8 mouse cellular contexts compared by ENCODE assay signal in genomic region chr11:88114871-88115301, GRCm38 (mm10). TPM values are rescaled to one million over a fixed set of nuclear protein-coding genes. Genes with fewer than 3 reads are reported as not detected.
A peak's percentile ranks its signal among the peaks of the same experiment; 100 is the strongest.
DNase-seq lines count a peak whose midpoint lies in the region; ATAC-seq lines count a peak whose summit lies in the region.

No protein-coding gene starts in this region.

- no peak overlapping the region for H3K4me3 ChIP-seq in forebrain, embryonic 10.5 days
- H3K4me3 ChIP-seq in midbrain, embryonic 13.5 days (replicated peaks), result no peak overlapping the region

- H3K4me1 ChIP-seq in forebrain, embryonic 10.5 days, result peaks cover 96% of the 10 kb centered on the region
- H3K4me1 ChIP-seq in midbrain, embryonic 13.5 days (replicated peaks), result peaks cover 72% of the 10 kb centered on the region

- no peak for ATAC-seq in midbrain, embryonic 13.5 days

- H3K9ac ChIP-seq in midbrain, embryonic 13.5 days (replicated peaks), result peak overlapping the region; percentile 25; the same call in 1 of the 2 replicates

- WGBS in forebrain, embryonic 10.5 days, result 71% methylated on average over 8 of the region's 8 CpGs
- 39% methylated on average over 8 of the region's 8 CpGs for WGBS in midbrain, embryonic 13.5 days

- H3K4me2 ChIP-seq in midbrain, embryonic 13.5 days (replicated peaks), result no peak overlapping the region

- intact Hi-C loops in heart, postnatal 14 days (cut with DNase I), result loop anchor here (5.0 kb wide), 2 partner anchors 48 to 67 kb away; partner anchors contain the start of gene Vezf1

- H3K27ac ChIP-seq in forebrain, embryonic 10.5 days, result peak overlapping the region; percentile 53
- peak overlapping the region; percentile 35 for H3K27ac ChIP-seq in midbrain, embryonic 13.5 days

- peak; percentile 68 for DNase-seq in adrenal gland, adult 2 months
- DNase-seq in adrenal gland, postnatal 25 days, result no peak
- no peak for DNase-seq in forebrain, embryonic 10.5 days (ENCODE audit: extremely low spot score, low spot score)
- peak; percentile 68 to 71 for DNase-seq in heart, postnatal 14 days
- peak; percentile 76 to 91 for DNase-seq in kidney, postnatal 25 days
- no peak for DNase-seq in layer of hippocampus, adult 9-11 months
- no peak for DNase-seq in frontal cortex, postnatal 14 days (ENCODE audit: low spot score in 2 of 2)

- H3K27me3 ChIP-seq in forebrain, embryonic 10.5 days (ENCODE audit: poor library complexity, severe bottlenecking), result no peaks in the 10 kb centered on the region
- H3K27me3 ChIP-seq in midbrain, embryonic 13.5 days, result no peaks in the 10 kb centered on the region

- no peaks in the 10 kb centered on the region for H3K9me3 ChIP-seq in forebrain, embryonic 10.5 days
- no peaks in the 10 kb centered on the region for H3K9me3 ChIP-seq in midbrain, embryonic 13.5 days

- H3K36me3 ChIP-seq in forebrain, embryonic 10.5 days (replicated peaks), result 0 out of 2 replicates have a peak, but pooled peaks cover 4% of the 10 kb centered on the region
- no peaks in the 10 kb centered on the region for H3K36me3 ChIP-seq in midbrain, embryonic 13.5 days

RNA-seq across cellular contexts. Expression of gene Cuedc1, which starts 17.0 kb away (rescaled TPM):
- total RNA-seq in adrenal gland, adult 2 months (2021), result 10 to 100 TPM; 49.3 to 61.7 TPM
- 76.9 and 91.3 TPM in 2 replicates for polyA plus RNA-seq in adrenal gland, adult 2 months (2012; rRNA removed)
- total RNA-seq in adrenal gland, postnatal 25 days (2021), result 50.7 and 68.6 TPM in 2 replicates
- polyA plus RNA-seq in forebrain, embryonic 10.5 days (2016; fragmentation: Nextera tagmentation; extraction: Ambion mirVana), result 20.0 and 24.9 TPM in 2 replicates
- 10 to 100 TPM; 47.9 to 55.6 TPM for total RNA-seq in heart, postnatal 14 days (2021)
- 40.6 and 46.1 TPM in 2 replicates for polyA plus RNA-seq in midbrain, embryonic 13.5 days (2015; fragmentation: Nextera tagmentation; extraction: Ambion mirVana)

RNA-seq across cellular contexts. Expression of gene Vezf1, which starts 46.8 kb away (rescaled TPM):
- 10 to 100 TPM; 48.3 to 52.4 TPM for total RNA-seq in adrenal gland, adult 2 months (2021)
- 13.5 and 14.6 TPM in 2 replicates for polyA plus RNA-seq in adrenal gland, adult 2 months (2012; rRNA removed)
- 45.8 and 51.8 TPM in 2 replicates for total RNA-seq in adrenal gland, postnatal 25 days (2021)
- 61.6 and 62.6 TPM in 2 replicates for polyA plus RNA-seq in forebrain, embryonic 10.5 days (2016; fragmentation: Nextera tagmentation; extraction: Ambion mirVana)
- total RNA-seq in heart, postnatal 14 days (2021), result 10 to 100 TPM; 41.5 to 41.9 TPM
- polyA plus RNA-seq in midbrain, embryonic 13.5 days (2015; fragmentation: Nextera tagmentation; extraction: Ambion mirVana), result 67.2 and 70.1 TPM in 2 replicates

Comparison
In these comparisons a context has a peak if more than half of its experiments do, and no peak if none do; other contexts are left out.
1. DNase-seq: peak in adrenal gland, adult 2 months (single experiment), heart, postnatal 14 days (2 of 2) and kidney, postnatal 25 days (2 of 2); none in adrenal gland, postnatal 25 days (single experiment), forebrain, embryonic 10.5 days (single experiment), layer of hippocampus, adult 9-11 months (single experiment) and frontal cortex, postnatal 14 days (0 of 2).